Mouse (Mus musculus) sigmoid colon, adult 10 weeks (tissue): ENCODE results near the gene Trap1a. TPM values are rescaled to one million over a fixed set of nuclear protein-coding genes. Genes with fewer than 3 reads are reported as not detected.

Experiments used
- polyA plus RNA-seq: library from polyadenylated mRNA; stranded (reverse); fragments of 350-450 nt; fragmentation: Illumina TruSeq; extraction: RNeasy Lipid Tissue Mini Kit (QIAGEN cat#74804); gene quantifications from one replicate; pipeline ENCODE4 v1.2.3, GENCODE M21; 2014; ENCODE audit warnings: low read depth, low replicate concordance

Gene Trap1a
- not detected for polyA plus RNA-seq

DNA sequence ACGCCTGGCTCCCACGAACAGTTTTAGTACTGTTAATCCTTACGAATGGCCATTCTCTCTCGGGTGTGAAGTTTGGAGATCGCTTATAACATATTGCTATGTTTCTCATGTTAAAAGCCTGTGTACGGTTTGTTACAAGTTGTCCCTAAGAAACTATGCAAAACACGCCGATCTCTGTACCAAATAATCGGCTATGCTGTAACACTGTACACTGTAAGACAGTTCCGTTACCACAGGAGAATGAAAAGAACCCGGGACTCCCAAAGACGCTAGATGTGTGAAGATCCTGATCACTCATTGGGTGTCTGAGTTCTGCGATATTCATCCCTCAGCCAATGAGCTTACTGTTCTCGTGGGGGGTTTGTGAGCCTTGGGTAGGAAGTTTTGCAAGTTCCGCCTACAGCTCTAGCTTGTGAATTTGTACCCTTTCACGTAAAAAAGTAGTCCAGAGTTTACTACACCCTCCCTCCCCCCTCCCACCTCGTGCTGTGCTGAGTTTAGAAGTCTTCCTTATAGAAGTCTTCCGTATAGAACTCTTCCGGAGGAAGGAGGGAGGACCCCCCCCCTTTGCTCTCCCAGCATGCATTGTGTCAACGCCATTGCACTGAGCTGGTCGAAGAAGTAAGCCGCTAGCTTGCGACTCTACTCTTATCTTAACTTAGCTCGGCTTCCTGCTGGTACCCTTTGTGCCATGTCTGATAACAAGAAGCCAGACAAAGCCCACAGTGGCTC is at the start of gene Trap1a:
Gene Trap1a (plus strand): TSS at position 421 of the 732 bp plus-strand sequence.

Other genes starting within 250 kb of the Trap1a start
- not detected for gene Serpina7, start 248.4 kb upstream of the Trap1a start, polyA plus RNA-seq
- gene 4930513O06Rik, start 247.4 kb upstream of the Trap1a start, polyA plus RNA-seq: not detected
- gene 4933428M09Rik, start 154.5 kb upstream of the Trap1a start, polyA plus RNA-seq: not detected
- gene Mum1l1, start 123.6 kb upstream of the Trap1a start, polyA plus RNA-seq: 1.4 TPM
- 24.3 TPM for gene D330045A20Rik, start 146.7 kb downstream of the Trap1a start, polyA plus RNA-seq
- gene Rnf128, start 229.6 kb downstream of the Trap1a start, polyA plus RNA-seq: 434 TPM